Mouse (Mus musculus) heart, embryonic 14.5 days (tissue): Measurements from ENCODE around the gene Adcy5. TPM values are rescaled to one million over a fixed set of nuclear protein-coding genes. Genes with fewer than 3 reads are reported as not detected.

Experiments used
- ATAC-seq: fragments of 200-750 bp; cut with Nextera tagmentation; 2 replicates; pipeline ENCODE4 v1.8.0; 2017; ENCODE audit warnings: low read depth, moderate TSS enrichment; ENCODE audit not compliant: insufficient number of reproducible peaks, insufficient read depth, low FRiP score
- H3K27ac ChIP-seq, 2 experiments: fragments of 200-500 bp in 1 of 2; fragments of 300-500 bp in 1 of 2; sonication (generic) in 1 of 2; replicated peaks in 1 of 2; 2 replicates each; pipeline ENCODE4 v1.5.1; 2012 to 2014; ENCODE audit warnings: low read depth in 2 of 2, low read length in 2 of 2, control low read depth in 1 of 2, mild to moderate bottlenecking in 1 of 2, mixed read lengths in 1 of 2; ENCODE audit not compliant: control insufficient read depth in 1 of 2, insufficient read depth in 1 of 2
- H3K27me3 ChIP-seq: fragments of 300-500 bp; sonication (generic); 2 replicates; pipeline ENCODE4 v1.6.1; 2014; ENCODE audit warnings: mild to moderate bottlenecking, low read length, control low read depth; ENCODE audit not compliant: control insufficient read depth, insufficient read depth
- H3K36me3 ChIP-seq: fragments of 300-500 bp; sonication (generic); 2 replicates; pipeline ENCODE4 v1.6.1; 2014; ENCODE audit warnings: mild to moderate bottlenecking, control low read depth, low read length, mixed read lengths; ENCODE audit not compliant: control insufficient read depth, insufficient read depth
- H3K4me1 ChIP-seq, 2 experiments: fragments of 200-500 bp in 1 of 2; fragments of 300-500 bp in 1 of 2; sonication (generic) in 1 of 2; 2 replicates each; pipeline ENCODE4 v1.6.1; 2012 to 2014; ENCODE audit warnings: low read length in 2 of 2, control low read depth in 1 of 2, mixed read lengths in 1 of 2; ENCODE audit not compliant: control insufficient read depth in 2 of 2, insufficient read depth in 2 of 2
- H3K4me2 ChIP-seq: fragments of 300-500 bp; sonication (generic); 2 replicates; pipeline ENCODE4 v1.6.1; 2014; ENCODE audit warnings: mild to moderate bottlenecking, low read length
- H3K4me3 ChIP-seq, 2 experiments: fragments of 200-500 bp in 1 of 2; fragments of 300-500 bp in 1 of 2; sonication (generic) in 1 of 2; 2 replicates each; pipeline ENCODE4 v1.5.1; 2012 to 2014; ENCODE audit warnings: low read length in 2 of 2, mild to moderate bottlenecking in 2 of 2, control low read depth in 1 of 2, low read depth in 1 of 2, moderate library complexity in 1 of 2; ENCODE audit not compliant: control insufficient read depth in 1 of 2, insufficient read depth in 1 of 2
- H3K9ac ChIP-seq: fragments of 300-500 bp; sonication (generic); 2 replicates; pipeline ENCODE4 v1.6.1; 2014; ENCODE audit warnings: mild to moderate bottlenecking, low read length
- H3K9me3 ChIP-seq: fragments of 300-500 bp; sonication (generic); 2 replicates; pipeline ENCODE4 v1.6.1; 2016; ENCODE audit warnings: low read length, control low read depth; ENCODE audit not compliant: control insufficient read depth
- WGBS: fragments of 180-500 bp; shearing (Covaris S2); extraction: QIAGEN DNeasy Blood & Tissue Kit; methylation state at CpG from one replicate; pipeline ENCODE4 v1.1.7; 2014; 5-methylcytosine and 5-hydroxymethylcytosine counted together
- polyA plus RNA-seq: library from polyadenylated mRNA; unstranded; fragments of >200 nt; fragmentation: Nextera tagmentation; extraction: Ambion mirVana; gene quantifications from 2 replicates; pipeline ENCODE4 v1.2.1, GENCODE M21; 2014

The Adcy5 gene
- polyA plus RNA-seq, 1 experiment from 2014 or later = 11.4 TPM

DNA sequence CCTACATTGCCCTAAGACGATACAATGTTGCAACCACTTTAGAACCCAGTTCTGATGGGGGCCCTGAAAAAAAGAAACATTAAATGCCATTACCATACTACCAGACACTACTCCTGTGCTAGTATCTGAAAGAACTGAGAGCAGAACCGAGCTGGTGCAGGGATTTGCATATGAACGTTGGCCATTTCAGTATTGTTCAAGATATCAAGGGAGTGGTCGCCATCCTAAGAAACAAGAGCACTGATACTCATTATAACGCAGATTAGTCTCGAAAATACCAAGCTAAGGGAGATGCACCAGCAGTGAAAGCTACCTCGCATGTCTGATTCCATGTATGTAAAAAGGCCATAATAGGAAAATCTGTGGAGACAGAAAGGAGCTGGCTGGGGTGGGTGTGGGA lies 82.4 kb downstream of the Adcy5 start:
- Histone ChIP-seq H3K27me3 (no peaks in the 10 kb centered on the region), H3K9ac (no peak overlapping the region), H3K9me3 (no peaks in the 10 kb centered on the region), H3K36me3 (no peaks in the 10 kb centered on the region), H3K4me3 (no peak overlapping the region), H3K4me1 (peaks cover 23 to 27% of the 10 kb centered on the region in 2 experiments), H3K27ac (no peak overlapping the region), H3K4me2 (no peak overlapping the region)
- 86% methylated on average over 7 of the region's 7 CpGs for WGBS
- no peak for ATAC-seq

DNA sequence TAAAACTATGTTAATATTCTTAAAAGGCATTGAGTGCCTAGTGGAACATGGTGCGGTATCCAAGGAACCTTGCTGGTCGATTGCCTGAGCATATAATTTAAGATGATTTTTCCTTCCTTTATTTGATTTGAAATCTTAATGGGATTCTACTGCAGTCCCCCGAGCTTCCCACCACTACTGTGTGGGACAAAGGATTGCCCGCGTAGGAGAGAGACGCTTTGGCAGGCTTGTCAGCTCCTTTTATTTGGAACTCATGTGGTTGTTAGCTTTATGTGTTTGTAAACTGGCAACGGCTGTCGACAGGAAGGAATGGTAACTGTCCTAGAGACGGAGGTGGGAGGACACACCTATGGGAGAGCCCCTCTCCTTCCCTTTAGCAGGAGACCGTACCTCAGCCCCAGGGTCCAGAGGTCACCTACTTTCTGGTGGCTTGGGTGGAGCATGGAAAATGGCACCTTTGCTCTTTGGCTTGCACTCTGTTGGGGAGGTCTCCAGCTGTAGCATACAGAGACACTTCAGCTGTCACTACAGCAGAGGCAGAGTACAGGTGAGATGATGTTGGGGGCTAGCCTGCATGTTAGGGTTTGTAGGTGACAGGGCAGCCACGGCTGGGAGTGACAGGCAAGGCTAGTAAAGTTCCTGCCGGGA lies 84.8 kb downstream of the Adcy5 start:
- WGBS = 80% methylated on average over 12 of the region's 12 CpGs
- H3K4me2 ChIP-seq = no peak overlapping the region
- no peaks in the 10 kb centered on the region for H3K9me3 ChIP-seq
- no peak overlapping the region for H3K4me3 ChIP-seq
- H3K9ac ChIP-seq = no peak overlapping the region
- no peak overlapping the region for H3K27ac ChIP-seq
- no peaks in the 10 kb centered on the region for H3K36me3 ChIP-seq
- no peaks in the 10 kb centered on the region for H3K27me3 ChIP-seq
- peaks cover 4 to 5% of the 10 kb centered on the region in 2 experiments; a peak in 3 of 4 replicates for H3K4me1 ChIP-seq
- no peak for ATAC-seq

DNA sequence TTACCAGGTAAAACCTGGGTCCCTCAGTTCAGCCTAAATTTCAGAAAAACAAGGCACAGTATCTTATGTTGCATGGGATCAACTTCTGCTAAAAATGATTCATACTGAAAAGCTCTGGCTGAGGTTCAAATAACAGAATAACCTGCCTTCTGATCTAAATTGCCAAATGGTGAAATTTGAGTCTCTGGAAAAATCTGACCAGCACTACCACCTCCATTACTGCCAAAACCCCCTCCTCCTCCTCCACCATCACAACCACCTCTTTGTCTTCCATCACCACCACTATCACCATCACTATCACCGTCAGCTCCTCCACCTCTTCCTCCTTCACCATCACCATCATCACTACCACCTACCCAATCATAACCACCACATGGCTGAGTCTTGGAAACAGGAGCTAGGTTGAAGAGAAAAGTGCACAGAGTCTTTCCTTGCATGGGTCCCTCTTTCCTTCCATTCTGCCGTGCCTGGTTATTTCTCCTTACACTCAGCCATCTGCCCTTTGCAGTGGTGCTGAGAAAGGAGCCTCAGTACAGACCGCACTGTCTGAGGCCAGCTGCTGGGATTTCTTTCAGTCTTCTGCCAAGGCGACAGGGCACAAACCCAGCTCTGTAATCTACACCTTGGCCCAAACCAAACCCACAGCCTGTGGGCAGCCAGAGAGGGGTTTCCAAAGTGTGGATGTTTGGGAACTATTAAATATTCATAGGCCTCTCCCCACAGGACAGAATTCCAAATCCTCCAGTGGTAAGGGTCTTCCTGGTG lies 85.5 kb downstream of the Adcy5 start:
- H3K36me3 ChIP-seq = no peaks in the 10 kb centered on the region

DNA sequence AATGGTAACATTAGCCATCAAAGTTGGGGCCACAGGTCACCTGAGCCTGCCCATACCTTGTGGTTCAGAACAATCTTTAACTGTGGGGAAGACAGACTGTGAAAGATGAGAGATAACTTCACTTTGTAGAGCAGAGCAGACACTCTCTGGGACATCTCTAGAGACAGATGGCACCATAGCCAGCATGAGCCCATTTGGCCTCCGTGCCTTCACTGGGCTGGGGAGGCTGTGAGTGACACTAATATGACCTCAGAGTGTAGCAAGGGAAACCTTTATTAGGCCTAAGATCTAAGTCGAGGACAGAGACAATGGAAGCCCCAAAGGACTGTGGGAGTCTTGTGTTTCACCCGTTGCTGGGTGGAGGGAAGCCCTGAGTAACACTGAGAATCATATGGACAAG lies 92.7 kb downstream of the Adcy5 start:
- no peak for ATAC-seq
- Histone ChIP-seq H3K4me2 (no peak overlapping the region), H3K36me3 (peaks cover 8% of the 10 kb centered on the region; the same call in 1 of the 2 replicates), H3K4me1 (peaks cover 5 to 11% of the 10 kb centered on the region in 2 experiments), H3K27me3 (no peaks in the 10 kb centered on the region), H3K4me3 (no peak overlapping the region), H3K27ac (no peak overlapping the region), H3K9ac (no peak overlapping the region), H3K9me3 (no peaks in the 10 kb centered on the region)
- WGBS = 78% methylated on average over 3 of the region's 3 CpGs

More for the DNA sequence above, 85.5 kb downstream of the Adcy5 start:
- Histone ChIP-seq H3K4me1 (peaks cover 0 to 3% of the 10 kb centered on the region in 2 experiments; a peak in 2 of 4 replicates), H3K27me3 (no peaks in the 10 kb centered on the region), H3K9ac (no peak overlapping the region), H3K27ac (no peak overlapping the region), H3K9me3 (no peaks in the 10 kb centered on the region), H3K4me2 (no peak overlapping the region), H3K4me3 (no peak overlapping the region)
- WGBS = 72% methylated on average over 4 of the region's 4 CpGs
- no peak for ATAC-seq

DNA sequence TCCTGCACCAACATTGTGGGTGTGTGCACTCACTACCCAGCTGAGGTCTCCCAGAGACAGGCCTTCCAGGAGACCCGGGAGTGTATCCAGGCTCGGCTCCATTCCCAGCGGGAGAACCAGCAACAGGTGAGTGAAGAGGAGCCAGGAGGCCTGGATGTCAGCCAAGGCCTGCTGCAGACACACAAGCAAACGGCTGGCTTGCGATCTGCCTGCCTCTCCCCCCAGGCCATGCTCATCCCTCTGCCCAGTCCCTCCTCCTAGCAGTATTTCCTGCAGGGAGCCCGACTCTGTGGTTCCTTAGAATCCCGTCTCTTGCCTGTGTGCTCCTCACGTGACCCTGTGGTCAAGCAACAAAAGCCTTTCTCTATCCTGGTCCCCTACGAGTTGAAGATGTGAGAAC lies 94.1 kb downstream of the Adcy5 start:
- no peaks in the 10 kb centered on the region for H3K9me3 ChIP-seq
- no peak overlapping the region for H3K27ac ChIP-seq
- no peak overlapping the region for H3K4me3 ChIP-seq
- no peaks in the 10 kb centered on the region for H3K27me3 ChIP-seq
- WGBS = 44% methylated on average over 9 of the region's 9 CpGs
- no peak overlapping the region for H3K9ac ChIP-seq
- ATAC-seq = no peak
- H3K4me2 ChIP-seq = no peak overlapping the region
- H3K36me3 ChIP-seq = peaks cover 13% of the 10 kb centered on the region; the same call in 1 of the 2 replicates
- H3K4me1 ChIP-seq = peaks cover 8 to 12% of the 10 kb centered on the region in 2 experiments

DNA sequence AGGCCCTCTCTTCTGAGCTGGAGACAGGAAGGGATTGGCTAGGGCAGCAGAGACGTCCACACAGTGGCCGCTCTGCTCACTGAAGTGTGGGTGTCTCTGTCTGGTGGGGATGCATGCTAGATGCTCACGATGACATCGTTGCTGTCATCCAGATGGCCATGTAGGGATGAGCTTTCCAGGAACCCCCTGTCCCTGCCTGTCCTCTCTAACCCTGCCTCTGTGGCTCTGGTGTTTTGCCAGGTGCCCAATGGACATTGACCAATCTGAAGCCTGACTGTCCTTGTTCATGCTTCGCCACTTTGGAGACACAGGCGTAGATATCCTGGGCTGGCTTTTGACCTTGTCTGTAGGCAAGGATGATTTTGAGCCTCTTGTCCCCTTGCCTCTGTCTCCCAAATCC lies 95.1 kb downstream of the Adcy5 start:
- Histone ChIP-seq H3K27ac (no peak overlapping the region), H3K4me2 (no peak overlapping the region), H3K36me3 (peaks cover 17% of the 10 kb centered on the region; the same call in 1 of the 2 replicates), H3K4me3 (no peak overlapping the region), H3K4me1 (peaks cover 13 to 21% of the 10 kb centered on the region in 2 experiments), H3K9ac (no peak overlapping the region), H3K27me3 (no peaks in the 10 kb centered on the region), H3K9me3 (no peaks in the 10 kb centered on the region)
- 93% methylated on average over 6 of the region's 6 CpGs for WGBS
- ATAC-seq = no peak

DNA sequence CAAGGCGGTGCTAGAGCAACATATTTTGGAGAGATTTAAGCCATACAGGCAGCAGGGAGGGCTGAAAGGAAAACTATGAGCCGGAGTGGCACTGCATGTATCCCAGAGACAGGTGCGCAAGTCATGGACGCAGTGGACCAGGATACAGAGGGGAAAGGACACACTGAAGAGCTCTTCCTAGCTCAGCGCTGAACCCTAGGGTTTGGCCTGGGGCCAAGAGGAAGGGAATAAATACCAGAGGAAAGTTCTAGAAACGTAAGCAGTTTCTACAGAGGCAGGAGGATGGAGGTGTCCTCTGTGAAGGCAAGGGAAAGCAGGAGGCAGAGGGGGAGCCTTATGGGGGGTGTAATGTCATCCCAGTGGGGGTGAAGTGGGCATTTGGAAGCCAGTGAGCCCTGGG lies 97.0 kb downstream of the Adcy5 start:
- ATAC-seq = no peak
- H3K9me3 ChIP-seq = no peaks in the 10 kb centered on the region
- H3K9ac ChIP-seq = no peak overlapping the region
- no peak overlapping the region for H3K4me2 ChIP-seq
- no peak overlapping the region for H3K27ac ChIP-seq
- no peaks in the 10 kb centered on the region for H3K27me3 ChIP-seq
- no peak overlapping the region for H3K4me3 ChIP-seq
- WGBS = 71% methylated on average over 6 of the region's 6 CpGs
- H3K4me1 ChIP-seq = peaks cover 27 to 40% of the 10 kb centered on the region in 2 experiments
- H3K36me3 ChIP-seq = peaks cover 17% of the 10 kb centered on the region; the same call in 1 of the 2 replicates
